Mouse (Mus musculus): Measurements from ENCODE around the gene Arhgef6. TPM values are rescaled to one million over a fixed set of nuclear protein-coding genes. Genes with fewer than 3 reads are reported as not detected.

Arhgef6 gene
- polyA plus RNA-seq, 1 experiment, result 38.2 TPM

GRCm38 (mm10) chrX:57183359-57183758 lies 155.2 kb downstream of the Arhgef6 start:
- WGBS, result 84% methylated on average over 3 of the region's 3 CpGs
- no peak overlapping the region for H3K4me3 ChIP-seq (replicated peaks; ENCODE audit: extremely low read depth, low read depth, low read length)
- TF ChIP-seq CTCF (IDR thresholded peaks at IDR 0.05; ENCODE audit: insufficient read depth, low read length), result no peak
- no peak for TF ChIP-seq POLR2A (IDR thresholded peaks at IDR 0.05; ENCODE audit: borderline replicate concordance, extremely low read depth, low read depth, low read length)
- DNase-seq, result no peak
- no peaks in the 10 kb centered on the region for H3K4me1 ChIP-seq (ENCODE audit: control insufficient read depth, insufficient read depth, low read length)

GRCm38 (mm10) chrX:57182470-57182869 lies 156.1 kb downstream of the Arhgef6 start:
- Histone ChIP-seq H3K4me1 (ENCODE audit: control insufficient read depth, insufficient read depth, low read length) (no peaks in the 10 kb centered on the region), H3K4me3 (replicated peaks; ENCODE audit: extremely low read depth, low read depth, low read length) (no peak overlapping the region)
- 62% methylated on average over 2 of the region's 2 CpGs for WGBS
- no peak for DNase-seq
- TF ChIP-seq POLR2A (IDR thresholded peaks at IDR 0.05; ENCODE audit: borderline replicate concordance, extremely low read depth, low read depth, low read length), result no peak

Other genes with a start within 250 kb of the Arhgef6 start
- gene Cd40lg, start 126.6 kb downstream of the Arhgef6 start, polyA plus RNA-seq (2012; rRNA removed), result 0.26 and 0.30 TPM in 2 replicates
- 11.1 and 18.2 TPM in 2 replicates for gene Rbmx, start 54.3 kb upstream of the Arhgef6 start, polyA plus RNA-seq (2012; rRNA removed)
- gene Gm364, start 70.4 kb upstream of the Arhgef6 start, polyA plus RNA-seq (2012; rRNA removed), result not detected in 2 replicates
- gene Gpr101, start 165.0 kb upstream of the Arhgef6 start, polyA plus RNA-seq (2012; rRNA removed), result not detected in 2 replicates